Mouse (Mus musculus) cerebellum, postnatal 25 days (tissue): ENCODE measurements around the gene Dlg4.

Experiments used
- DNase-seq, 2 experiments: peaks; one replicate each; pipeline ENCODE4 v3.0.0; 2021; ENCODE audit warnings: mixed read lengths in 2 of 2

The Dlg4 gene

GRCm38 (mm10) chr11:70020022-70020631 lies 3.4 kb downstream of the Dlg4 start:
- peak in 1 of 2 experiments; percentile 45 for DNase-seq

DNA sequence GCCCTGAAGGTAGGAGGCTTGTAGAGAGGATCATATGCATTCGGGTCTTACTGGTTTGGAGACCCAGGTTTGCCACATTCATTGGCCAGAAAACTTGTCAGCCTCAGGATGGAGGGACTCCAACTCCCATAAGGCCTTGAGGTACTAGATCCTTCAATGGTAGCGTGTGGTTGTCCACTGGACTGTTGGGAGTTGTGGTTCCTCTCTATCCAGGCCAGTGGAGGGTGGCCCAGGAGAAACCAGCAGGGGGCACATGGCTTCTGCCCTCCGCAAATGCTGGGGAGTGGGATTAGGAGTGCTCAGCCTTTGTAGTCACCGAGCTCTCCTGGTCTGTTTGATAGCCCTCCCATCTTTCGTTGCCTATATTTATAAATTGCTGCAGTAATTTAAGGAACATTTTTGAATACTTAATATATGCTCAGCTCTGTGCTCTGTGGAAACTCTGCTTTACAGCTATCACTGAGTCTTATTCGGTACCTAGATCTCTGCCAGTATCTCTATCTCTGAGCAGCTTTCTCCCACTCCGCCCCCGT lies 4.1 kb downstream of the Dlg4 start:
- peak; percentile 71 to 82 for DNase-seq

- peak; percentile 91 to 96 for DNase-seq
Observed at GRCm38 (mm10) chr11:70021264-70022132, 4.8 kb downstream of the Dlg4 start.

GRCm38 (mm10) chr11:70023481-70024150 lies 6.9 kb downstream of the Dlg4 start:
- DNase-seq: peak in 1 of 2 experiments; percentile 68

- DNase-seq: no peak
Observed at GRCm38 (mm10) chr11:70024151-70024514, 7.4 kb downstream of the Dlg4 start.

GRCm38 (mm10) chr11:70026689-70027088 lies 9.9 kb downstream of the Dlg4 start:
- peak; percentile 40 to 70 for DNase-seq

- peak; percentile 70 to 79 for DNase-seq
Observed at GRCm38 (mm10) chr11:70027397-70027796, 10.7 kb downstream of the Dlg4 start.

- DNase-seq: peak in 1 of 2 experiments; percentile 42
Observed at GRCm38 (mm10) chr11:70028401-70029129, 11.8 kb downstream of the Dlg4 start.

DNA sequence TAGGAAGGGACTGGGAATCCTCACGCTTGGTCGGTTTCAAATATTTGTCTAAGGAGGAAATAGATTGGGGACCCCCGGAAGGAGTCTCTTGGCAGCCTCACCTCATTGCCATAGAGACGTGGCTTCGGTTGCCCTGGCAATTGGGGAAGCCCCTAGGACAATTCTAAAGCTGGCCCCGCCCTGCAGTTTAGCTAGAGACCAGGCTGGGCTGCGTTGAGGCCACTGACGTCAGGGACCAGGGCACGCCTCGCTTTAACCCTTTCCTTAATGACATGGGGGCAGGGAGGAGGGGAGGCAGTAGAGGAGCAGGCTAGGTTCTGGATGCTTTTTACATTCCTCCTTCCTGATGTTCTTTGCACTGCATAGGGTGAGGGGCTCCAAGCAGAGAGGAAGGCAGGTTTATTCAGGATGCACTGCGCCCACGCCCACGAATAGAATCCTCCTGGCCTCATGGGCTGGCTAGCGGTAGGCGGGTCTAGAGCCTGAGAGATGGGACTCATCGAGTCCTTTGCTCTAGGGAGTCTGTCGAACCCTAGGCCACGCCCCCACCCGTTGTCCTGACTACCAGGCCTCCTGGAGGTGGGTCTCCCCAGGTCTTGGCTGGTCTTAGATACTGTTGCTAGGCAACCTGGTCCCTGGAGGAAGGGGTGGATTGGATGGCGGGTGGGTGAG lies 12.5 kb downstream of the Dlg4 start:
- DNase-seq: peak; percentile 67 to 76

- no peak for DNase-seq
Observed at GRCm38 (mm10) chr11:70029829-70030550, 13.2 kb downstream of the Dlg4 start.

- no peak for DNase-seq
Observed at GRCm38 (mm10) chr11:70030651-70031320, 14.0 kb downstream of the Dlg4 start.

GRCm38 (mm10) chr11:70031321-70031670 lies 14.6 kb downstream of the Dlg4 start:
- no peak for DNase-seq

DNA sequence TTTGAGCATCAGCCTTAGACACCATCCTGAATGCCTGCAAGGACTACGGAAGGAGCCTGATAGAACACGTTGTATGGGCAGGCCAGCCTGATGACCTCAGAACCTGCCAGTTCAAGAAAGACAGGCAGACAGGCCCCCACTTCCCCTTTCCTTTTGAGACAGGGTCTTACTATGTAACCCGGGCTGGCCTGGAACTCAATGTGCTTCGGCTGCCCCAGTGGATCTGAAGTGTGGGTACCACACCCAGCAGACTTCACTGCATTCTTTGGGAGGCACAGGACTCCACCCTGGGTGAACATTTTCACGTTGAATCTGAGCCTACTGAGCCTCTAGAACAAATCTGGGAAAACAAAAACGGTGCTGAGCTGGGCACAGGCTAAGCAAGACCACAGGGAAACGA lies 21.4 kb downstream of the Dlg4 start:
- DNase-seq: no peak

DNA sequence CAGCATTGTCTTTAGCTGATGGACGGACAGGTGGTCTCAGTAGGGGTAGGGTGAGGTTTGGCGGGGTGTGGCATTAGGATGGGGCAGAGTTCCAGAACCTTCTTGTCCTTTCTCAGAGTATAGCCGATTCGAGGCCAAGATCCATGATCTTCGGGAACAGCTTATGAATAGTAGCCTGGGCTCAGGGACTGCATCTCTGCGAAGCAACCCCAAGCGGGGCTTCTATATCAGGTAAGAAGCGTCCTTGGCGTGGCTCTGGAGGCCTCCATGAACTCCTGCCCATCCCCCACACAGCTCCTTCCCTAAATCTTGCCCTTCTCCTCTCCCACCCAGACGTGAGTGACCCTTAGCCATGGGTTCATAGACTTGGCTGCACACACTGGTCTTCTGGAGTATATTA lies 22.9 kb downstream of the Dlg4 start:
- no peak for DNase-seq

DNA sequence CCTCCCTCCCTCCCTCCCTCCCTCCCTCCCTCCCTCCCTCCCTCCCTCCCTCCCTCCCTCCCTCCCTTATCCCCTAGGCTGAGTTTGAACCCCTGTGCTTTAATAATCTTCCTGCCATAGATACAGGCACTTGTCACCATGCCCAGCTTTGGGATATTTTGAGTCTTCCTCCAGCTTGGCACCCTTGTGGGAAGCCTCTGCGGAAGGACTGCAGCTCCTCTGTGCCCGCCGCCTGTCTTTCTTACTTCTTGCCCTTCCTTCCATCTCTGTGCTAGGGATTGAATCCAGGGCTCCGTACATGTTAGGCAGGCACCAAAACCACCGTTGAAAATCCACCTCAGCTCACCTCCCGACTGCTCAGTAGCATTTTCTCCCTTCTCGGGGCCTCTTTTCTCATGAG lies 23.4 kb downstream of the Dlg4 start:
- DNase-seq: peak in 1 of 2 experiments; percentile 57

GRCm38 (mm10) chr11:70042309-70043085 lies 25.8 kb downstream of the Dlg4 start:
- peak; percentile 17 to 47 for DNase-seq

GRCm38 (mm10) chr11:70043665-70044064 lies 26.9 kb downstream of the Dlg4 start:
- no peak for DNase-seq

DNA sequence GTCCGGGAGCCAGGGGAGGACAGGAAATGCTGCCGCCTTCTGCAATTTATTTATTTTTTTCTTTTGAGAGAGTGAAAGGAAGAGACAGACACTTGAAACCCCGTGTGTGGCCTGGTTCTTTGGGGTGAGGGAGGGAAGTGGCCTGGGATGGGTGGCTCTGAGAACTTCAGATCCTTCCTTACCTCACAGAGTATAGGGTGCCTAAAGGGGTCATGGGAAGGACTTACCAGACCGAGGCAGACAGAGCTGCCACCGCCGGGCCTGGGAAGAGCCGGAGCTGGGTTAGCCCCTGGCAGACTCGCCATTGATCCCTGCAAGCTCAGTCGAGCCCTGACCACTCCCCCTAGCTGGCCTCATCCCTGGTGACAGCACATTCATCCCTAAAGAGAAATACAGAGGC lies 28.7 kb downstream of the Dlg4 start:
- peak in 1 of 2 experiments; percentile 14 for DNase-seq

DNA sequence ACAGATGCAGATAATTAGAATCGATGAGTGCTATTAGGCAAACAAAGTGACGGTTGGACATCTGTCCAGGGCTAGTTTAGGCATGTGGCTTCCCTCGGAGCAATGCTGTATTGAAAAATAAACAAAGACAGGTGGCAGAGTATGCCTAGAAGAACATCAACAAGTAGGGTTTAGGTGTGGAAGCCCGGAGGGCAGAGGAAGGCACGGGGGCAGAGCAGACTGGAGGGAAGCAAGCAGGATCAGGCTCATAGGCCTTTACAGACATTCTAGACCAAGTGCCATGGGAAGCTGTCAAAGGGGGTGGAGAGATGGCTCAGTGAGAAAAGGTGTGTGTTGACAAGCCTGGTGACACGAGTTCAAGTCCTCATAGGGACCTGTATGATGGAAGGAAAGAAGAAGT lies 32.6 kb downstream of the Dlg4 start:
- no peak for DNase-seq

- DNase-seq: peak; percentile 16 to 44
Observed at GRCm38 (mm10) chr11:70049816-70050215, 33.1 kb downstream of the Dlg4 start.
